Mouse (Mus musculus) gastrocnemius, postnatal 10 days (tissue): ENCODE results near the gene Zfp867. TPM values are rescaled to one million over a fixed set of nuclear protein-coding genes. Genes with fewer than 3 reads are reported as not detected.

ENCODE experiments used
- DNase-seq: peaks from one replicate; pipeline ENCODE4 v3.0.0; 2021; ENCODE audit warnings: mixed read lengths
- total RNA-seq, 2 experiments: library from RNA; stranded (reverse); gene quantifications; 2 replicates each; pipeline ENCODE4 v1.2.3; 2021

Zfp867 gene
- total RNA-seq, 2 experiments from 2014 or later = 4.1 to 4.2 TPM

DNA sequence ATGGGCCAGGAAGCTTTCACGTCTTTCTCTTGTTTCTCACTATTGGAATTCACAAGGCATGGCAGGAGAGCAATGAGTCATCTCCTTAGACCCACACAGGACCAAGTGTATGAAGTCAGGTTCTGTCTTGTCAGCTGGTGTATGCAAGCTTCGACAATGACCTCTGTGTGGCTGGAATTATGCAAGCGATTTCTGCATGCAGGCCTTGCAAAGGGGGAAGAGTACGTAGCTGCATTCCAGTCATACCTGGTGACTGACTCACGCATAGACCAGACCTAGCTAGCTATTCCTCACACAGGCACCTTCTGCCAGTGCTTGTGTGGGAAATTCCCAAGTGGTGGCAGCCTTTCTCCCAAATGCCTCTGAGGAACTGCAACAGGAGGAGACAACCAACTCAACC is 13.3 kb downstream of the Zfp867 start:
- no peak for DNase-seq

DNA sequence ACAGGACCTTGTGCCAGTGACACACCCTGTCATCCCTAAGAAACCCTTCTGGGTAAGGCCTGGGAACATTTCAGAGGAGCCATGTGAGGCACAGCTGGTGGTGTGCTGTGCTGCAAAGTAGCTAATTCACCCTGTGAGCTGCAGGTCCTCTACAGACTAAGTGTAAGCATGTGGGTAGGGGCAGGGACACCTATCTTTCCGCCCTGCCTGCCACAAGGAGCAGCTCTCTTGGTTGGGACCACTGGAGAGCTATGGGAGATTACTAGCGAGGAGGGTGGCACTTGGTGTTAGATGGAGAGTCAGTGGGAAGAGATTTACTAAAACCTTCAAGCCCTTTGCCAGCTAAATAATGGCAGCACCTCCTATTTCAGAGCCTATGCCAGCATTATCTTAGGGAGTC is 15.4 kb downstream of the Zfp867 start:
- no peak for DNase-seq

DNA sequence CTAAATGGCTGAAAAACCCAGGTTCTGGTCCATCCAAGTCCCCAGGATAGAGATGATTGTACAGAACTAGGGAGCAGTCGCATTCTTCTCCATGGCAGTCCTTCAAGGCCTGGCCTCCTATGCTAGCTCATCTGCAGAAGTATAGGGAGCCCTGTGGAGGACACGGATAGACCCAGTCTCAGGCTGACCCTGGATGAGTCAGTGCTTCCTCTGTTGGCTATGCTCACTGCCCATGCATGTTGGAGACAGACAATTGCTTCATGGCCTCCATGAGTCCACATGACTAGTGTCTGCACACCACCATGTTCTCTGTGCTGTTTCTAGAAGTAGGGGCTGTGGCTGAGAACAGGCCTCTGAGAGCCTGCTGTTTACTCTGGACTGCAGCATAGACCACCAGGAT is 15.9 kb downstream of the Zfp867 start:
- no peak for DNase-seq

DNA sequence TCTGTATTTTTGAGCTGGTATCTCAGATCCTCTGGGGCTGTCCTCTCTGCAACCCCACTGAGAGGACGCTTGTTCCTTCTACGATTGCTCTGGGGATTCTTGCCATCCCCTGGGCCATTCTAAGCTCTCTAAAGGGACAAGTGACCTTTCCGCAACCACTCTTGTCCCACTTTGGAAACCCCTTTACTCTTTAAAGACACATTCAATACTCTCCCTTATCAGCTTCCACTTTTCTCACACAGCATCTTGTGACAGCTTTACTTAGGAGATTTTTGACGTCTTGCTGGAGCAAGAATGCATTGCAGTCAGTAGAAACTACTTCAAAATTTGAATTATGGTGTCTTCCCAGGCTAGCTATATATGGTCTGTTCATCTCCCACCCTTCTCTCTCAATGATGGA is 21.2 kb downstream of the Zfp867 start, which contains the start of gene Snap47:
Gene Snap47, minus strand, starts transcription at position 101 of the 400 bp plus-strand sequence.
- no peak for DNase-seq

DNA sequence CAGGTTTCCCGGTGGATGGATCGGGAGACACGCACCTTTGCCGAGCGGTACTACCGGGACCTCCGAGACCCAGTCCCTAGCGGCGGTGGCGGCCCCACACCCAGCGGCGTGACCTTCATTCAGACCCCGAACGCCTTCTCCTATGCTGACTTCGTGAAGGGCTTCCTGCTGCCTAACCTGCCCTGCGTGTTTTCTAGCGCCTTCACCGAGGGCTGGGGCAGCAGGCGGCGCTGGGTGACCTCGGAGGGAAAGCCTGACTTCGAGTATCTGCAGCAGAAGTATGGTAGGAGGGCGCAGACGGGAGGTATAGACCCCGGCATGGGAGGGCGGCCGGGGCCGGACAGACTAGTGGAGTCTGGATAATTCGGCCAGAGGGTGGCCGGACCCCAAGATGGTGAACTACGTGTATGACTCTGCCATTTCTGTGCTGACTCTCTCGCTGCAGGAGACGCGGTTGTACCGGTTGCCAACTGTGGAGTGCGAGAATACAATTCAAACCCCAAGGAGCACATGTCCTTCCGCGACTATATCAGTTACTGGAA is 22.0 kb downstream of the Zfp867 start:
- no peak for DNase-seq

DNA sequence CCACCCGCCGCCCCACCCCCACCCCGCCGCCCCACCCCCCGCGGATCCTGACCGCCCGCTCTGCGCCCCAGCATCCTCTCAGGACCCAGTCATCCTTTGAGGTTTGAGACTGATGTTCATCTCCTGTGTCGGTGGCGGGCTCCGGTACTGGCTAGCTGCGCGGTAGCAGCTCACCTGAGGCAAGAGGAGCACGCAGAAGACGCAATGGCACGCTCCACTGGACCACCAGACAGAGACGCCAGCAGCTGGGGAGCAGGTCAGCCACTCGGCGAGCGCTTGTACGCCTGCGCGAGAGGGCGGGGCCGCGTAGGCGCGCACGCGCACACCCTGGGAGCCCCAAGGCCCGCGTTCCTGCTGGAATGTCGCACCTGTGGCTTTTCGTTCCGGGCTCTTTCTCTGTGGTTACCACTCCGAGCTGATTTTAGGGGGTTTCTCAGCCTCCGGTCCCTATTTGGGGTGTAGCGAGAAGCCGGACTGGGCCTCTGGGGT is 22.5 kb downstream of the Zfp867 start, which contains the start of gene Jmjd4:
Gene Jmjd4, plus strand, starts transcription at position 305 of the 489 bp plus-strand sequence.
- DNase-seq = peak; percentile 91

DNA sequence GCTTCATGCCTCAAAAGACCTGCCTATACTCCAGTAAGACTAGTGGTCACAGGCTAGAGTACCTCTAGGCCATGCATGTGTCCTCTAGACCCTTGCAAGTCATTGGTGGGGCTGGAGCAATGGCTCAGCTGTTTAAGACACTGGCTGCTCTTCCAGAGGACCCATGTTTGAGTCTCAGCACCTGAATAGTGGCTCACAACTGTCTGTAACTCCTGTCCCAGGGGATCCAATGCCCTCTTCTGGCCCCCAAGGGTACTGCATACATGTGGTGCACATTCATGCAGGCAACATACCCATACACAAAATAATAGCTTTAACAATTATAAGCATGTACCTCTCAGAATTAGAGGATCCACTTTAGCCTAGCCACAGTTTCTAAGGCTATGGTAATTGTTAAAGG is 29.2 kb downstream of the Zfp867 start:
- DNase-seq = no peak

DNA sequence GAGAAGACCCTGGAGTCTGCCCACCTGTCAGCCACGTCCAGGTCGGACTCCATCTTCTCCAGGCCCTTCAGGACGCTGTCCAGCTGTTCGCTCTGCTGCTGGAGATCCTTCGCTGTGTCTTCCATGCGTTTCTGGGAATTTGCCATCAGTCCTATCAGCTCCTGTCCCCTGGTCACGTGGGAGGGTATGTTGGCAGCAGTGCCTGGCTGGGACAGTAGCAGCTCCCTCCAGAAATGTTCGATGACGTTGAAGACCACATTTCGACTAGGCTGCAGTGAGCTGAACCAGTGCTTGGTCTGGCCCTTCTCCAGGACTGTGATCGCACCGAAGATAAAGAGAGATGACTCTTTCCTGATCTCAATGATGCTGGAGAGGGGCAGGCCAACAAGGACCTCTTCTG is 34.3 kb downstream of the Zfp867 start:
- no peak for DNase-seq

DNA sequence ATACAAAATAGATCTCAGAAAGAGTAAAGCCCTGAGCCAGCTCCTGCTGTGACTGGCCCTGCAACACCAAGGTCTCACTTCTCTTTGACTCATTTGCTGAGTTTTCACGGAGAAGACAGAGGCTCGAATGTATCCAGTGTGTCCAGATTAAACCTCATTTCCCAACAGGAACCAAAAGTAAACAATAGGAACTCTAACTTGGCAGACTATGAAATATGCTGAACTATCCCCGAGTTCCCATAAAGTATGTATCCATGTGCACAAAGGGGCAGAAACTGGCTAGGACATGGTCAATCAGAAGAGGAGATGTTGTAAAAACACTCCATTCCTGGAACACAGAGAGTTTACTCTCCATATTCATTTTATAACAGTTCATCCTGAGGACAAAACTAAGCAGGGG is 40.0 kb downstream of the Zfp867 start:
- DNase-seq = no peak

DNA sequence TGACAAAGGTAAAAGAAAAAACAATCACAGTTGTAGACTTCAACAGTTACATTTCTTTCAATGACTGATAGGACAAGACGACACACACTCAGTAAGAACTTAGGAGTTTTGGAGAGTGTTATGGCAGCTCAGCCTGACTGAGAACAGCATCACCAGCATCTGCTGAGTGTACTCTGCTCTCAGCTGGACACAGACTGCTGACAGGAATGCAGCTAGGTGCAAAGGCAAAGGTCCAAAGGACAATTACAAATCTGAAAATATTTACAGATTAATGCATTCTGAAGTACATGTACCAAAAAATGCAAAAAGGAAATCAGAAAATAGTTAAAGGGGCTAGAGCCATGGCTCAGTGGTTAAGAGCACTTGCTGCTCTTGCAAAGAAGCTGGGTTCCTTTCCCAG is 42.3 kb downstream of the Zfp867 start:
- DNase-seq = no peak

DNA sequence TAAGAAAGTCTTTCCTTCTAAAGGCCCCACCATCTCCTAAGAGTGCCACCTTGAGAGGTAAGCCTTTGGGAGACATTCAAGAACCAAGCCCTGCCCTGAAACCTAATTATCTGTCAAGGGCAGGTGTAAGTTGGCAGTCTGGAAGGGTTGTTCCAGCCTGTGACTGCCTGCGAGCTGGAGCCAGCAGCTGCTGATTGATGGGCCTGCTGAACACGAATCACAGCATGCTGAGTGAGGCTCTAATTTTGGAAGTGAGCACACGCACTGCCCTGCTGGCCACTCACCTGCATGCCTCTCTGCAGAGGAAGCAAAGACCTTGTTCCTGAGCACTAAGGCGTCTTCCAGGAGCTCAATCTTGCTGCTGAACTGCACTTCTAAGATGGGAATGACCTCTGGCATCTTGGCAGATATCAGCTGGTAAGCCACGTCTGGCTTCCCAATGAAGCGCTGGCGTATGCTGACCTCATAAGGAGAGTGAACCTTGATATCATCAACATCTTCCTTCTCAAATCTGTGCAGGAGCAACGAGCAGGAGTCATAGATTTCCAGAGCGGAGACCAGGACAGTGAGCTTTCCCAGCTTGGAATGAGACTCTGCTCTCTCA is 44.1 kb downstream of the Zfp867 start:
- DNase-seq = no peak

DNA sequence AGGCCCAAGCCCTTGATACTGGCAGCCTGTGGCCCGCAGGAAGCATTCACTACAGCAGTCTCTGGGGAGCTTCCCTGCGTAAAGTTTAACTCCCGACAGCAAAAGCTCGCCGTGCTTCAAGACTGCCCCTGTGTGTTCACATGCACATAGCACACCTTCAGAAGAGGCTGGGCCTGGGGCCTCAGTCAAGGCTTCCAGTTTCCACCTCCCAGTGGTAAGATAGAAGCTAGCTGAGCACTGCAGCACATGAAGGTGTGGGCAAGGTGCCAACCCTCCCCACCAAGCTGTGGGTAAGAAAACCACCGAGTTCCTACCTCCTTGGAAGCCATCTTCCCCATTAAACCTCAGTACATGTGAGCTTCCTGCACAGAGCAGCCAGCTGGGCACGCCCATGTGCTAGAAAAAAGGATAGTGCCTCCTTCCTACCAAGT is 46.6 kb downstream of the Zfp867 start:
- peak; percentile 20 for DNase-seq

DNA sequence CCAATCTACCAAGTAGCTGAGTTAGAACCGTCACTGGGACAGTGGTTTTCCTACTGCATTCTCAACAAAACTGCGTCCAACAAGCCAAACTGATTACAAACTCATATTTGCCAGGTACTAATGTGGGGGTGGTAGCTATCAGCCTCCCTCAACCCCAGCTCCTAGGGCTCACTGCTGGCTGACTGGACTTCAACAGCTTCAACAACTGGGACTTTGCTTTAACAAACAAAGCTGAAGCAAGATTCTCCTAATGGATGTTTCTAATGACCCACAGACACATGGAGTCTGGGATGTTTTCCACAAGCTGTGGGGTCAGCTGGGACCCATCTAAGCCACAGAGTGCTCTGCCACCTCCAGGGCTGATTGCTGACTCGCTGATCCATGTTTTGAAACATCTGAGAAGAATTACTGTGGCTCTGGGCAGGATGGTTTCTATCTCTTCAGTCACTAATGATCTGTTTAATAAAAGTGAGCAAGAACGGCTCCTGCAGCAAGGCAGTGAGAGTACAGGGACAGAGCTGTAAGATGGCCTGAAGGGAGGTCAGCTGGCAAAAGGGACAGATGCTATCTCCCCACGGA is 49.2 kb downstream of the Zfp867 start:
- no peak for DNase-seq

DNA sequence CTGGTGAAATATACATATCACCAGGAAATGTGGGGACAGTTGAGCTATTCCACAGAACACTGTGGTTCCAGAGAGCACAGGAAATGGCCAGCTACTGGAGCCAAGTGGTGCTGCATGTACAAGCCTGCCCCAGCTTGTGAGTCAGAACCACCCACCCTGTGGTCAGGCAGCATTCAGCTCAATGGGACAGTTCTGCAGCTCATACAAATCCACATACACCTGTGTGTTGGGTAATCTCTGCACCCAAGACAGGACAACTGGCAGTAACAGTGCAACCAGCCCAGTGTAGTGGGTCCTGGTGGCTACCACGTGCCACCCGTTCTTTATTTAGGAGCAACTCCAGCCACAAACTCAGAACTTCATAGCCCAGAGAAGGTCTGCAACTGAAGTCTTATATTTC is 50.3 kb downstream of the Zfp867 start:
- DNase-seq = no peak

DNA sequence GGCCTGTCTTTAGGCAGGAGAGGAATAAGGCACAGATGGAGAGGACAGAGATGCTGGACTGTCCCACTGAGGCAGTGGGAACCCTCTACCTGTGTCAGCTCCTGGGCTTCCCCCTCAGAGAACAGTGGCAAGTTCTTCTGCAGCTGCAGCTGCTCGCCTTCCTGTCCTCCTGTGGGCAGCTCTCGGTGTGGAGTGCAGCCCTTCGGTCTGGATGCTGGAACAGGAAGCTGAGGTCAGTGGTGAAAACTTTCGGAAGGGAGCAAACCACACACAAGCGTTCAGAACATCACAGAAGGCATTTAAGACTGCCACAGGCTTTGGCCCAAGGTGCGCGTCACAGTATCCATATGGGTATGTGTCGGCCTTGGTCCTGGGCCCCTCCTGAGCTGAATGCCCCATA is 50.8 kb downstream of the Zfp867 start:
- no peak for DNase-seq

DNA sequence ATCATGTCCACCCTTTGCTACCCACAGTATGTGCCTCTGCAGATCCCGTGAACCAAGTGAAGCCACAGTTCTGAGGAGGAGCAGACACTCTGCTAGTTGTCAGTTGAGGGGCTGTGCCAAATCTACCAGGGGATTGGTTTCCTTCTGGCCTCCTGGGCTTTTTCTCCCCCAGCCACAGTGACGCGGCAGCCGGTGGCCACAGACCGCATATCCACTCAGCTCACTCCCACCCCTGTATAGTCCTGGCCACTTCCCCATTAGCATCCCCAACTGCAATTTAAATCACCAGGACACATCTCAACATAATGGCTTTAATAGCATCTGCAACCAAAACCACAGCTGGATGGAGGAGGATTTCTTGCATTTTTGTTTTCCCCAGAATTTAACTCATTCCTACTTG is 53.6 kb downstream of the Zfp867 start:
- no peak for DNase-seq

DNA sequence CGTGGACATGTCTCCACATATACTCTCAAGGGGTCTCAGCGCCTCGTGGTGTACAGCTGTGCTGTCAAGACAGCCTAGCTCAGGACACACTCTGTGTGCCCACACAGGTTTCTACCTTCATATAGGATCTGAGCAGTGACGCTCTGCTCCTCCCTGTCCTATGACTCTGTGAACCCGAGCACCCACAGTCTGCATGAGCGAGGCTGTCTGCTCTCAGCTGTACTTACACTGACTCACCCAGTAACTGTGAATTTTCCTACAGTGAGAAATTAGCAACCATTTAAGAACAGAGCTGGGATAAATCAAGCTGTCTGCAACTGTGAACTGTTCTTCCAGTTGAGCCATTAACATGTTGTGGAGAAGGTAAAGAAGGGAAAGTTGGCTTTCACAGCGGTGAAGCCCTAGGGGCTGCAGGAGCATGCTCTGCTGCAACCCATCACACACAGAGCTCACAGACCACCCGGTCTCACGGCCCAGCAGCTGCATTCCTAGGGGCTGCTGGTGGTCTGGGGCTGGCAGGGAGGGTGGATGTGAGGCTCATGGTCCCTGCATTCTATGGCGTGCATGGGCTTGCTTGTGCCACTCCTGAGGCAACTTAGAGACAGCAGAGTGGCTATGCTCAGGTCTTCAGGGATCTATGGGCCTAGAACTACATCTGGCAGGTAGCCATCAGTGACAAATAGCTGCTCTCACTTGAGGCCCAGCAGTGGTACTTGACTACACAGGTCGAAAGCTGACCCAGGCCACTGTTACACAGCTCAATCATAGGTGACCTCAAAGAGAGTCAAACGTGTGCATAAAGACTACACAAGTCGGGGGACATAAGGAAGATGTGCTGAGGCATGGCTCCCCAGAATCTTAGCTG is 59.0 kb downstream of the Zfp867 start:
- no peak for DNase-seq

DNA sequence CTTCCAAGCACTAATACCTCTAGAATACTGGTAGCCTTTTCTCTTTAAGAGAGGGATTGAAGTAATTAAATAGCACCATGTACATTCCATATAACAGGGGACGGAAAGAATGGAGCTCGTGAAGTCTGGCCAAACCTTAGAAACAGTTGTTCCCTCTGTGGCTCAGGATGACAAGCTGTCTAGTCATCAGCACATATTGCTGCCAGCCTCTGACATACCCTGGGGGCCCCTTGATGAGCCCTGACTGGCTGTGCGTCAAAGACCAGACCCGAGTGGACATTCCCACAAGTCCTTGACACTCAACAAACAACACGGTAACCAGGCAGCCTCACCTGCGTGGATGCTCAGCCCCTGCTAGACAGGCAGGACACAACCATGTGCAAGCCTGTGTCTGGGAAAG is 60.2 kb downstream of the Zfp867 start:
- DNase-seq = no peak
